Mouse (Mus musculus) liver, embryonic 16.5 days (tissue): Measurements from ENCODE around the gene Xpo5. TPM values are rescaled to one million over a fixed set of nuclear protein-coding genes. Genes with fewer than 3 reads are reported as not detected.

Source experiments
- ATAC-seq: fragments of 200-750 bp; cut with Nextera tagmentation; 2 replicates; pipeline ENCODE4 v1.8.0; 2017; ENCODE audit warnings: low read depth, mild to moderate bottlenecking, moderate number of reproducible peaks, moderate library complexity
- H3K27ac ChIP-seq: fragments of 300-500 bp; sonication (generic); 2 replicates; pipeline ENCODE4 v1.5.1; 2014; ENCODE audit warnings: mild to moderate bottlenecking, low read length
- H3K27me3 ChIP-seq: fragments of 300-500 bp; sonication (generic); 2 replicates; pipeline ENCODE4 v1.6.1; 2014; ENCODE audit warnings: low read depth, low read length, mixed read lengths; ENCODE audit not compliant: control insufficient read depth, insufficient read depth
- H3K36me3 ChIP-seq: fragments of 300-500 bp; sonication (generic); 2 replicates; pipeline ENCODE4 v1.6.1; 2014; ENCODE audit warnings: mild to moderate bottlenecking; ENCODE audit not compliant: control insufficient read depth, insufficient read depth
- H3K4me1 ChIP-seq: fragments of 300-500 bp; sonication (generic); 2 replicates; pipeline ENCODE4 v1.6.1; 2014; ENCODE audit warnings: low read depth, low read length, mixed read lengths; ENCODE audit not compliant: control insufficient read depth
- H3K4me2 ChIP-seq: fragments of 300-500 bp; sonication (generic); 2 replicates; pipeline ENCODE4 v1.6.1; 2014; ENCODE audit warnings: low read depth, low read length, mixed read lengths
- H3K4me3 ChIP-seq: fragments of 300-500 bp; sonication (generic); 2 replicates; pipeline ENCODE4 v1.5.1; 2014; ENCODE audit warnings: low read depth, mild to moderate bottlenecking, low read length
- H3K9ac ChIP-seq: fragments of 300-500 bp; sonication (generic); 2 replicates; pipeline ENCODE4 v1.6.1; 2014; ENCODE audit warnings: low read depth, low read length
- H3K9me3 ChIP-seq: fragments of 300-500 bp; sonication (generic); replicated peaks from 2 replicates; pipeline ENCODE4 v1.6.1; 2016; ENCODE audit warnings: low read length; ENCODE audit not compliant: control insufficient read depth
- WGBS: fragments of 180-500 bp; shearing (Covaris S2); extraction: QIAGEN DNeasy Blood & Tissue Kit; methylation state at CpG from one replicate; pipeline ENCODE4 v1.1.7; 2014; ENCODE audit not compliant: insufficient replicate concordance; 5-methylcytosine and 5-hydroxymethylcytosine counted together
- polyA plus RNA-seq: library from polyadenylated mRNA; unstranded; fragments of >200 nt; fragmentation: Nextera tagmentation; extraction: Ambion mirVana; gene quantifications from 2 replicates; pipeline ENCODE4 v1.2.1, GENCODE M21; 2015

The Xpo5 gene
- polyA plus RNA-seq, 1 experiment from 2014 or later = 13.7 TPM

DNA sequence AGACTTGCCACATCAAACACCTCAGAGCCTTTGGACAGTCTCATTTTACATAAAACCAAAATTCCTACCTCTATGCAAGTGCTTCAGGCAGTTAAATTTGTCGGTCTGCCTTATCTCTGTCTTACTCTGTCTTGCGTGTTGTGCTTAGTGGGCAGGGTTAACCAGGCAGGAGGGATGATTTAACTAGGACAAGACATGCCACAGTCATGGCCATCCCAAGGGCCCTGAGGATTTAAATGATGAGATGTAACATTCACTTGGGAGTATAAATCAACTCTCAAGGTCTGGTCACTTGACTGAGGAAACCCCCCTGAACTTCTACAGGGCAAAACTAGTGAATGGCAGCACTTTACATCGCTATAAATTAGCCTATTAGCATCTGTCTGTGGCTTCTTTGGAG, 19.0 kb downstream of the Xpo5 start:
- Histone ChIP-seq H3K27ac (no peak overlapping the region), H3K9ac (no peak overlapping the region), H3K9me3 (no peaks in the 10 kb centered on the region), H3K4me3 (no peak overlapping the region), H3K4me1 (no peaks in the 10 kb centered on the region), H3K4me2 (no peak overlapping the region), H3K36me3 (peaks cover 53% of the 10 kb centered on the region), H3K27me3 (no peaks in the 10 kb centered on the region)
- ATAC-seq = no peak
- 77% methylated on average over 3 of the region's 3 CpGs for WGBS

DNA sequence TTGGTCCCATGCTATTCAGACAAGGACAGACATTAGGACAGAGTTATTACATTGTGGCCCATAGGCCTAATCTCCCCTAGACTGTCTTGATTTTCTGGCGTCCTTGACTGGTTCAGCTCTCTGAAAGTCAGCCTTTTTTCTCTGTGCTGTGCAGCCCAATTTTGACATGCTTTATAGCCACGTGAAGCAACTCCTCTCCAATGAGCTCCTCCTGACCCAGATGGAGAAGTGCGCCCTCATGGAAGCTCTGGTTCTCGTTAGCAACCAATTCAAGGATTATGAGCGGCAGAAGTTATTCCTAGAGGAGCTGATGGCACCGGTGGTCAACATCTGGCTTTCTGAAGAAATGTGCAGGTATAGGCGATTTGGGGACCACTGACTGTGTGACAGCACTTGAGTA, 25.0 kb downstream of the Xpo5 start:
- Histone ChIP-seq H3K4me3 (no peak overlapping the region), H3K4me1 (no peaks in the 10 kb centered on the region), H3K4me2 (no peak overlapping the region), H3K9me3 (no peaks in the 10 kb centered on the region), H3K36me3 (peaks cover 44% of the 10 kb centered on the region), H3K27ac (no peak overlapping the region), H3K9ac (no peak overlapping the region), H3K27me3 (no peaks in the 10 kb centered on the region)
- 82% methylated on average over 7 of the region's 7 CpGs for WGBS
- ATAC-seq = no peak

DNA sequence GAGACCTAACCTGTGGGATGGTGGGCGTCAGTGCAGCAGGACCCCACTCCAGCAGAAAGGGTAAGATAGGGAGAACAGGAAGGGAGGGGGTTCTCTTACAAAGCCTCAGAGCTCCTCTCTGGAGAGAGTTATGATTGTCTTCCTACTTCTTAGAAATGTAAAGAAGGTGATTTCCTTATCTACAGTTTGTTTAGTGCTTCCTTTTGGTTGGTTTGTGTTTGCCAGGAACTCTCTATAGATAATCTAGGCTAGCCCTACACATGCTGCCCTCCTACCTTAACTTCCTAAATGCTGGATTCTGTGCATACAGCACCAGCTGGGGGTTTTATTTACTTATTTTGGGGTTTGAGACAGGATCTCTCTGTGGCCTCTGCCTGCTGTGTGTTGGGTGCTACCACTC, 33.5 kb downstream of the Xpo5 start:
- H3K4me3 ChIP-seq = no peak overlapping the region
- H3K27ac ChIP-seq = no peak overlapping the region
- H3K9ac ChIP-seq = no peak overlapping the region
- ATAC-seq = no peak
- peaks cover 22% of the 10 kb centered on the region for H3K36me3 ChIP-seq
- H3K4me1 ChIP-seq = peaks cover 10% of the 10 kb centered on the region
- 41% methylated on average over 1 of the region's 1 CpGs for WGBS
- H3K9me3 ChIP-seq = no peaks in the 10 kb centered on the region
- no peaks in the 10 kb centered on the region for H3K27me3 ChIP-seq
- no peak overlapping the region for H3K4me2 ChIP-seq

DNA sequence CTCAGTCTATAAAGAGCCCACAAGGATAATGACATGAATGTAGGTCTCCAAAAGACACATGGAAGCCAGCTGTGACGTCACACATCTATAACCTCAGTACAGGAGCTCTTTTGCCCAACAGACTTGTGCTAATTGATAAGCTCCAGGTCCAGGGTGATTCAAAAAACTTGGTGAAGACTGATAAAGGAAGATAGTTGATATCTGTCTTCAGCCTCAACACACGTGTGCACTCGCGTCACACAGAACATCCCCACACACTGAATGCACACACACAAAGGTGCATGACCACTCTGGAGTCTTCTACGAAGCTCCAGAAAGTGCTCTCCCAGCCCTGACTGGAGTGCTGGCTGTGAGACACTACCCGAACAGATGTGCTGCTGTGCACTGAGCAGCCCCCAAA, 34.5 kb downstream of the Xpo5 start:
- 41% methylated on average over 6 of the region's 6 CpGs for WGBS
- peak; percentile 81 for ATAC-seq
- H3K36me3 ChIP-seq = peaks cover 28% of the 10 kb centered on the region

DNA sequence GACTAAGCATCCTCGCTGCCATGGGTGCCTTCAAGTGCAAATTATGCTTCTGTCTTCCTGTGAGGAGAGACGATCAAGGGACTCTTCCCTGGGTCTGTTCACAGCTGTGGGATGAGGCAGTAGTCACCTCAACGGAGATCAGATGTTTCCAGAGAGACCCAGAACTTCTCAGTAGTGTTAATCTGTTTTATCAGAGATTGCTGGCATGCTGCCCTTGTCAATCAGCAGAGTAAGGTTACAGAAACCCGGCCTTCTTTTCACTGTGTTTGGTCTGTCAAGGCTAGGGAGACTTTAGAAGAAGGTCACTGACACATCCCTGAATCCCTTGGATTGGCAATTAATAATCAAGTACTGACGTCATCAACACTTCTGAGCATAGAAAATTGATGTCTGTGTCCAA, 34.9 kb downstream of the Xpo5 start:
- Histone ChIP-seq H3K4me3 (no peak overlapping the region), H3K4me2 (no peak overlapping the region), H3K36me3 (peaks cover 32% of the 10 kb centered on the region), H3K9me3 (no peaks in the 10 kb centered on the region), H3K27me3 (no peaks in the 10 kb centered on the region), H3K27ac (no peak overlapping the region), H3K9ac (no peak overlapping the region), H3K4me1 (peaks cover 10% of the 10 kb centered on the region)
- no peak for ATAC-seq
- 60% methylated on average over 5 of the region's 5 CpGs for WGBS

More for the DNA sequence above, 34.5 kb downstream of the Xpo5 start:
- H3K9me3 ChIP-seq = no peaks in the 10 kb centered on the region
- no peak overlapping the region for H3K27ac ChIP-seq
- H3K4me3 ChIP-seq = no peak overlapping the region
- H3K9ac ChIP-seq = no peak overlapping the region
- H3K4me1 ChIP-seq = peaks cover 10% of the 10 kb centered on the region
- no peak overlapping the region for H3K4me2 ChIP-seq
- H3K27me3 ChIP-seq = no peaks in the 10 kb centered on the region

DNA sequence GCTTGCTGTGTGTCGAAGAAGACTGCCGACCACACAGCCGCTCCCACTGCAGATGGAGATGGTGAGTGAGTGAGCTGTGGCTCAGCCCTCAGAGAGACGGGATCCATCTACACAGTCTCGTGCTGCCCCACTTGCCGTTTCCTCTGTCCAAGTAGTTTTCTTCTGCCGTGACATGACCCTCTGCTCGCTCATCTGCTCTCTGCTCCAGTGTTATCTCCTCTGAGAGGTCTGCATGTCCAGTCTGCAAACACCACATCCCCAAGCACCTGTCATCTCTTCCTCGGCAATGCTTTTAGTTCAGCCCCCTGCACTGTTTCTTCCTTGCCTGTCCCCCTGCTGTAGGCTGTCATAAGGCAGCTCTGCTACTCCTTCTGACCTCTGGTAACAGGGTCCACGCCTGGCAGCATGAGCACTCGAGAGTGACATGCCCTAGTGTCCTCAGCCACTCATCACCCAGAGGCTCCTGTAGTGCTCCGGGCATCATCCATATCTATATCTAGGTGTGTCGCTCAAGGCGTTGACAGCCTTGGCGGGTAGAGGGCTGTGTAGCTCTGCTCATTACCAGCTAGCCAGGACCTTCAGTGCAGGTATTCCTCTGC, 37.0 kb downstream of the Xpo5 start:
- 78% methylated on average over 15 of the region's 15 CpGs for WGBS
- H3K4me1 ChIP-seq = peaks cover 10% of the 10 kb centered on the region
- no peak overlapping the region for H3K4me2 ChIP-seq
- H3K36me3 ChIP-seq = peaks cover 47% of the 10 kb centered on the region
- H3K9ac ChIP-seq = no peak overlapping the region
- H3K9me3 ChIP-seq = no peaks in the 10 kb centered on the region
- H3K4me3 ChIP-seq = no peak overlapping the region
- no peak overlapping the region for H3K27ac ChIP-seq
- no peak for ATAC-seq
- H3K27me3 ChIP-seq = no peaks in the 10 kb centered on the region

DNA sequence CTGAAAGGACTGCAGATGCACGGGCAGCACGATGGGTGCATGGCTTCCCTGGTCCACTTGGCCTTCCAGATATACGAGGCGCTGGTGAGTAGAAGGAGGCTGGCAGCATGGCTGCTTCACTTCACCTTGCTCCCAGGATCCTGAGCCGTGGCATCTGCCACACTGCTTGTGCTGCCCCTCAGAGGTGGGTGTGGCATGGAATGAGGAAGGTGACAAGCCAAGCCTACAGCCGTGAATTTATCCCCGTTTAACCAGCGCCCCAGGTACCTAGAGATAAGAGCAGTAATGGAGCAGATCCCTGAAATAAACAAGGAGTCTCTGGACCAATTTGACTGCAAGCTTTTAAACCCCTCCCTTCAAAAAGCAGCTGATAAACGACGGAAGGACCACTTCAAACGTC, 38.9 kb downstream of the Xpo5 start:
- H3K27ac ChIP-seq = no peak overlapping the region
- no peak for ATAC-seq

DNA sequence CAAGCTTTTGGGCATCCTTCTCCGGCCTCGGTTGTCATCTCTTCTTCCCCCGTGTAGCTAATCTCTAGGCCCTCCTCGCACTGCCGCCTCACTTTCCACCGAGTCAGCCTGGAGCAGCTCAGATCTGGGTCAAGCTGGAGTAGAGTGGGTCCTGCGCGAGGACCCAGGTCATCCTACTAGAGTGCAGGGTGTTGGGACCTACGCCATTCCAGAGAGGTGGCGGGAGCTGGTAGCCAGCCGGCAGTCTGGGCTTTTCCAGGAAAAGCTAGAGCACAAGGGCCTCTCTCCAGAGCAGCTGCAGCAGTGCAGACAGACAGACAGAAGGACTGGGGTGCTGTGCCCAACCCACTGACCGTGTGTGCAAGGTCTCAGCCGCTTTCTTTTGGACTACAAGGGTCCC, 39.7 kb downstream of the Xpo5 start:
- peaks cover 49% of the 10 kb centered on the region for H3K36me3 ChIP-seq
- H3K27me3 ChIP-seq = no peaks in the 10 kb centered on the region
- no peak overlapping the region for H3K9ac ChIP-seq
- no peak overlapping the region for H3K27ac ChIP-seq
- 81% methylated on average over 13 of the region's 13 CpGs for WGBS
- no peaks in the 10 kb centered on the region for H3K9me3 ChIP-seq
- peaks cover 11% of the 10 kb centered on the region for H3K4me1 ChIP-seq
- H3K4me3 ChIP-seq = no peak overlapping the region
- no peak overlapping the region for H3K4me2 ChIP-seq
- no peak for ATAC-seq

More for the DNA sequence above, 38.9 kb downstream of the Xpo5 start:
- WGBS = 69% methylated on average over 11 of the region's 11 CpGs
- Histone ChIP-seq H3K4me2 (no peak overlapping the region), H3K9ac (no peak overlapping the region), H3K36me3 (peaks cover 49% of the 10 kb centered on the region), H3K4me1 (peaks cover 10% of the 10 kb centered on the region), H3K27me3 (no peaks in the 10 kb centered on the region), H3K9me3 (no peaks in the 10 kb centered on the region), H3K4me3 (no peak overlapping the region)

DNA sequence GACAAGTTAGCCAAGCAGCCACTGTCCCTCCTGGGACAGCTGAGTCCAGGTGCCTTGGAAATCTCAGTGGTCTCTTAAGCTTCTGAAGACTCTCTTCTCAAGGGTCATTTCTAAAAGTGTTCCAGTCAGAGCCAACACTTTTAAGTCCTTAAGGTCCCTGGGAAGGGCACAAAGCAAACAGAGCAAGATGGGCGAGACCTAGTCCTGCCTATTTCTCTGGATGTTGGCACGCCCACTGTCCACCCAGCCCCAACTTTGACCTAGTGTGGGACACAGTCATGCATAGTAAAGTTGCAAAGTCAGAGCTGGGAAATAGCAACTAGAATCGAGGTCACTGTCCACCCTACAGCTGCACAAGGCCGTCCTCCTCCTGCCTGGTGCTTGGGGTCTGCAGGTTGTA, 40.4 kb downstream of the Xpo5 start:
- Histone ChIP-seq H3K27ac (no peak overlapping the region), H3K4me1 (peaks cover 10% of the 10 kb centered on the region), H3K4me3 (no peak overlapping the region), H3K4me2 (no peak overlapping the region), H3K9me3 (no peaks in the 10 kb centered on the region), H3K9ac (no peak overlapping the region), H3K36me3 (peaks cover 49% of the 10 kb centered on the region), H3K27me3 (no peaks in the 10 kb centered on the region)
- ATAC-seq = no peak
- WGBS = 59% methylated on average over 4 of the region's 4 CpGs
